8 mouse cellular contexts compared by ENCODE assay signal in the genomic region with DNA sequence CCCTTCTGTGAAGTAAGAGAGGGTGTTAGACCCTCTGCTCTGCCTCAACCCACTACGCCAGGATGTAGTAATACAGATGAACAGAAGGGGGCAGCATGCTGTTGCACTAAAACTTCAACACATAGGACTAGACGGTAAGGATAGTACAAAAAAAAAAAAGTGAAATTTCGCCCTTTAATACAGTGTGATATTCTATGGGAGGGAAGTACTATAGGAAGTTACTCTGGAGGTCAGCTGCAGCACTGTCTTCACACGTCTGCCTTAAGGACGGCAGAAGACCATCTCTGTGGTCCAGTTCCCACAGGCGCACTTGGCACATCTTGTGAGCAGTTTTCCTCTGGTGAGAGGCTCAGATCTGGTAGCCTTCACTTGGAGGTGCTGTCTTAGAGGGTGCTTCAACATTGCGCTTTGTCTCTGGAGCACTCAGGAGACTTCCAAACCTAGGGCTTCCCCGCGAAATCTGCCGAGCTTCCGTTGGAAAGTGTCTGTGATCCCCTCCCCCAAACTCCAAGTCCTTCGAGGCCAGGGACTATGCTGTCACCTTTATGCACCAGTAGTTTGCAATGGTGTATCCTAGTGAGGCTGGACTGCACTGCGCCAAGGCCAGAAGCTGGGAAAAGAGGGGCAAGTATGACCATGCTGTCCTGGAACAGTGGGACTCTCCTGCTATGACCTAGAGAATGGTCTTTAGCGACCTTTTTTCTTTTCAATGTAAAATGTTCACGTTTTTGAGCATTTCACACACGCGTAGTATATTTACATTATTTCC. TPM values are rescaled to one million over a fixed set of nuclear protein-coding genes. Genes with fewer than 3 reads are reported as not detected.
DNase-seq lines count a peak whose midpoint lies in the region; ATAC-seq lines count a peak whose summit lies in the region.

No protein-coding gene starts in this region.

- H3K4me3 ChIP-seq in forebrain, embryonic 12.5 days (replicated peaks) = no peak overlapping the region
- H3K4me3 ChIP-seq in hindbrain, embryonic 14.5 days (replicated peaks; ENCODE audit: low read length) = no peak overlapping the region

- 62% methylated on average over 17 of the region's 17 CpGs for WGBS in forebrain, embryonic 12.5 days
- WGBS in hindbrain, embryonic 14.5 days = 58% methylated on average over 17 of the region's 17 CpGs

- H3K4me2 ChIP-seq in forebrain, embryonic 12.5 days = no peak overlapping the region
- no peak overlapping the region; the same call in 1 of the 2 replicates for H3K4me2 ChIP-seq in hindbrain, embryonic 14.5 days (replicated peaks)

- H3K4me1 ChIP-seq in forebrain, embryonic 12.5 days = peaks cover 3% of the 10 kb centered on the region; the same call in 1 of the 2 replicates
- H3K4me1 ChIP-seq in hindbrain, embryonic 14.5 days (replicated peaks; ENCODE audit: control insufficient read depth, insufficient read depth, low read length) = no peaks in the 10 kb centered on the region

- H3K36me3 ChIP-seq in forebrain, embryonic 12.5 days (replicated peaks) = no peaks in the 10 kb centered on the region
- no peaks in the 10 kb centered on the region for H3K36me3 ChIP-seq in hindbrain, embryonic 14.5 days (replicated peaks; ENCODE audit: control insufficient read depth, insufficient read depth)

- H3K9ac ChIP-seq in forebrain, embryonic 12.5 days = no peak overlapping the region
- H3K9ac ChIP-seq in hindbrain, embryonic 14.5 days = no peak overlapping the region

- no peaks in the 10 kb centered on the region for H3K27me3 ChIP-seq in forebrain, embryonic 12.5 days
- H3K27me3 ChIP-seq in hindbrain, embryonic 14.5 days (ENCODE audit: control insufficient read depth, insufficient read depth, low read length) = no peaks in the 10 kb centered on the region

- ATAC-seq in forebrain, embryonic 12.5 days (ENCODE audit: low FRiP score) = peak; percentile 64; the same call in 1 of the 2 replicates
- ATAC-seq in hindbrain, embryonic 14.5 days (ENCODE audit: low FRiP score) = peak; percentile 84
- ATAC-seq in erythroid progenitor cell, adult 5-6 weeks (replicated peaks; ENCODE audit: low FRiP score, poor library complexity, severe bottlenecking) = no peak

- peak; percentile 49 for DNase-seq in MEL-GATA-1-ER (ENCODE audit: extremely low read depth, low read depth)
- peak; percentile 53 for DNase-seq in c-Kit-positive CD71-negative TER-119-negative erythroid progenitor cells, embryonic 14.5 days (ENCODE audit: low read depth)
- DNase-seq in hindbrain, embryonic 14.5 days (ENCODE audit: low spot score) = peak; percentile 89
- DNase-seq in layer of hippocampus, postnatal 10 days (ENCODE audit: low spot score in 2 of 2) = peak; percentile 74 to 80
- peak; percentile 71 for DNase-seq in lung, postnatal 25 days (ENCODE audit: low spot score)
- DNase-seq in right cerebral cortex, adult 18-20 months = peak; percentile 49

- H3K27ac ChIP-seq in forebrain, embryonic 12.5 days = no peak overlapping the region
- no peak overlapping the region for H3K27ac ChIP-seq in hindbrain, embryonic 14.5 days

- H3K9me3 ChIP-seq in forebrain, embryonic 12.5 days = no peaks in the 10 kb centered on the region
- no peaks in the 10 kb centered on the region for H3K9me3 ChIP-seq in hindbrain, embryonic 14.5 days (ENCODE audit: control insufficient read depth, low read length)

RNA-seq across cellular contexts. Expression of gene Erich6, which starts 18.5 kb away (rescaled TPM):
- polyA plus RNA-seq in forebrain, embryonic 12.5 days (2016; fragmentation: Nextera tagmentation; extraction: Ambion mirVana) = 0.11 TPM in 1 of 2 replicates, not detected in the other
- polyA plus RNA-seq in hindbrain, embryonic 14.5 days (2014; fragmentation: Nextera tagmentation; extraction: Ambion mirVana) = 0.43 TPM in 1 of 2 replicates, not detected in the other
- 1 to 10 TPM in 1 of 2 experiments, under 1 TPM in 1; 0.94 to 1.1 TPM for total RNA-seq in layer of hippocampus, postnatal 10 days (2021)
- not detected in 2 replicates for total RNA-seq in erythroid progenitor cell, adult 5-6 weeks (2015; ENCODE audit: low replicate concordance)
- not detected in 2 replicates for total RNA-seq in erythroid progenitor cell, adult 5-6 weeks (2017; ENCODE audit: low replicate concordance)

RNA-seq across cellular contexts. Expression of gene Siah2, which starts 36.7 kb away (rescaled TPM):
- 5.6 and 5.8 TPM in 2 replicates for polyA plus RNA-seq in forebrain, embryonic 12.5 days (2016; fragmentation: Nextera tagmentation; extraction: Ambion mirVana)
- polyA plus RNA-seq in hindbrain, embryonic 14.5 days (2014; fragmentation: Nextera tagmentation; extraction: Ambion mirVana) = 16.3 and 17.3 TPM in 2 replicates
- total RNA-seq in layer of hippocampus, postnatal 10 days (2021) = 10 to 100 TPM; 17.0 to 19.4 TPM
- 2.1 and 7.6 TPM in 2 replicates for total RNA-seq in erythroid progenitor cell, adult 5-6 weeks (2015; ENCODE audit: low replicate concordance)
- total RNA-seq in erythroid progenitor cell, adult 5-6 weeks (2017; ENCODE audit: low replicate concordance) = 1.0 and 1.2 TPM in 2 replicates
